Mouse (Mus musculus) hindbrain, embryonic 16.5 days (tissue): Measurements from ENCODE around the gene Hmbs. TPM values are rescaled to one million over a fixed set of nuclear protein-coding genes. Genes with fewer than 3 reads are reported as not detected.

Source experiments
- ATAC-seq: fragments of 200-750 bp; cut with Nextera tagmentation; 2 replicates; pipeline ENCODE4 v1.8.0; 2017; ENCODE audit warnings: moderate TSS enrichment, moderate library complexity
- H3K27ac ChIP-seq: fragments of 300-500 bp; sonication (generic); 2 replicates; pipeline ENCODE4 v1.5.1; 2014; ENCODE audit warnings: low read depth, mild to moderate bottlenecking, control low read depth, low read length, moderate library complexity
- H3K27me3 ChIP-seq: fragments of 300-500 bp; sonication (generic); replicated peaks from 2 replicates; pipeline ENCODE4 v1.6.1; 2014; ENCODE audit warnings: low read length; ENCODE audit not compliant: control insufficient read depth, insufficient read depth
- H3K36me3 ChIP-seq: fragments of 300-500 bp; sonication (generic); 2 replicates; pipeline ENCODE4 v1.6.1; 2014; ENCODE audit warnings: mild to moderate bottlenecking, low read length, moderate library complexity, mixed read lengths; ENCODE audit not compliant: control insufficient read depth, insufficient read depth
- H3K4me1 ChIP-seq: fragments of 300-500 bp; sonication (generic); 2 replicates; pipeline ENCODE4 v1.6.1; 2014; ENCODE audit warnings: low read depth, low read length; ENCODE audit not compliant: control insufficient read depth, insufficient read depth
- H3K4me2 ChIP-seq: fragments of 300-500 bp; sonication (generic); 2 replicates; pipeline ENCODE4 v1.6.1; 2014; ENCODE audit warnings: mild to moderate bottlenecking, low read length, control low read depth, moderate library complexity
- H3K4me3 ChIP-seq: fragments of 300-500 bp; sonication (generic); 2 replicates; pipeline ENCODE4 v1.5.1; 2014; ENCODE audit warnings: mild to moderate bottlenecking, low read length, control low read depth, moderate library complexity
- H3K9ac ChIP-seq: fragments of 300-500 bp; sonication (generic); 2 replicates; pipeline ENCODE4 v1.6.1; 2014; ENCODE audit warnings: low read depth, mild to moderate bottlenecking, control low read depth, low read length, moderate library complexity
- H3K9me3 ChIP-seq: fragments of 300-500 bp; sonication (generic); 2 replicates; pipeline ENCODE4 v1.6.1; 2014; ENCODE audit warnings: mild to moderate bottlenecking, low read length, moderate library complexity; ENCODE audit not compliant: control insufficient read depth
- WGBS: fragments of 180-500 bp; shearing (Covaris S2); extraction: QIAGEN DNeasy Blood & Tissue Kit; methylation state at CpG from one replicate; pipeline ENCODE4 v1.1.7; 2014; 5-methylcytosine and 5-hydroxymethylcytosine counted together
- polyA plus RNA-seq: library from polyadenylated mRNA; unstranded; fragments of >200 nt; fragmentation: Nextera tagmentation; extraction: Ambion mirVana; gene quantifications from 2 replicates; pipeline ENCODE4 v1.2.1, GENCODE M21; 2015

Gene Hmbs
- polyA plus RNA-seq, 1 experiment from 2014 or later, result 67.4 TPM

DNA sequence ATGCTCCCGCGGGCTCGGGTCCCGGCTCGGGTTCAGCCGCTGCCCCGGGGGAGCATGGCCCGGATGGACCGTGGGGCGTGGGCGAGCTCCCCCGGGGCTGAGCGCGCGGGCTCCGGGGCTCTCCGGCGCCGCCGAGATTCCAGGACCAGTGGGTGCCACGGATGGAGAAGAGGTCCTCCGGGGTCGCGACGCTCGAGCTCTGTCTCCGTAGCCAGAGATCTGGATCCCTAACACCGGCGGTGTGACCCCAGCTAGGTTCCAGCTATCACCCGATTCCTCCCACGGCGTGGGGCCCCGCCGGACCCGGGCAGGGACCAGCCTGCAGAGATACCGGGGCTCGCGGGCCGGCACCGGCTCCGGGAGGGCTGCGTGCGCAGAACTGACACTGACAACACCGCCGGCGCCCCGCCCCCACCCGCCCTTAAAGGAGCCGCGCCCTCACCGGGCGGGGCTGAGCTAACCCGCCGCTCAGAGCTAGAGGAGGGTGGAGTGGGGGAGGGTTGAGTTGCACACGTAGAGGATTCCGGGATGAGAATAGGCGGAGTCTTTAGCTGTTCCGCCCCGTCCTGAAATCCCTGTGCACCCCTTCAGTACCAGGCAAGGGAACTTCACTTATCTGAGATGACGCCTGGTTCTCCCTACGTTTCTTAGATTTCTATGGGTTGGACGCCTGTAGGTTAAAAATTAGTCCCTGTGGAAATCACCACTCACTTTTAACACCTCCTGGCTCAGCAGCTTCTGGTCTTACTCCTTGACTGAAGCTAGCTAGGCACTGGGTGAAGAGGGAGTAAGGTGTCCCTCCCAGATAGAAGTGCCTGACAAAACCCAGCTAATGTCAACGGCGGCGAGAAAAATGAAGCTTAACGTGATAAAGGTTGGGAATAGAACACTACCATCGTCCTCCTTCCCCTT is 23.9 kb downstream of the Hmbs start, which contains the start of gene C2cd2l:
Gene C2cd2l (minus strand): TSS at position 399 of the 912 bp plus-strand sequence.
- WGBS, result under 1% methylated on average over 64 of the region's 67 CpGs
- ATAC-seq, result peak; percentile 99
- H3K4me2 ChIP-seq, result peak within 1 kb of the TSS; percentile 90
- H3K4me1 ChIP-seq, result peaks cover 23% of the 10 kb centered on the region
- peaks cover 4% of the 10 kb centered on the region for H3K36me3 ChIP-seq
- H3K27ac ChIP-seq, result peak within 1 kb of the TSS; percentile 81
- H3K27me3 ChIP-seq, result no peaks in the 10 kb centered on the region
- peak within 1 kb of the TSS; percentile 97 for H3K9ac ChIP-seq
- peak within 1 kb of the TSS; percentile 98 for H3K4me3 ChIP-seq
- no peaks in the 10 kb centered on the region for H3K9me3 ChIP-seq

DNA sequence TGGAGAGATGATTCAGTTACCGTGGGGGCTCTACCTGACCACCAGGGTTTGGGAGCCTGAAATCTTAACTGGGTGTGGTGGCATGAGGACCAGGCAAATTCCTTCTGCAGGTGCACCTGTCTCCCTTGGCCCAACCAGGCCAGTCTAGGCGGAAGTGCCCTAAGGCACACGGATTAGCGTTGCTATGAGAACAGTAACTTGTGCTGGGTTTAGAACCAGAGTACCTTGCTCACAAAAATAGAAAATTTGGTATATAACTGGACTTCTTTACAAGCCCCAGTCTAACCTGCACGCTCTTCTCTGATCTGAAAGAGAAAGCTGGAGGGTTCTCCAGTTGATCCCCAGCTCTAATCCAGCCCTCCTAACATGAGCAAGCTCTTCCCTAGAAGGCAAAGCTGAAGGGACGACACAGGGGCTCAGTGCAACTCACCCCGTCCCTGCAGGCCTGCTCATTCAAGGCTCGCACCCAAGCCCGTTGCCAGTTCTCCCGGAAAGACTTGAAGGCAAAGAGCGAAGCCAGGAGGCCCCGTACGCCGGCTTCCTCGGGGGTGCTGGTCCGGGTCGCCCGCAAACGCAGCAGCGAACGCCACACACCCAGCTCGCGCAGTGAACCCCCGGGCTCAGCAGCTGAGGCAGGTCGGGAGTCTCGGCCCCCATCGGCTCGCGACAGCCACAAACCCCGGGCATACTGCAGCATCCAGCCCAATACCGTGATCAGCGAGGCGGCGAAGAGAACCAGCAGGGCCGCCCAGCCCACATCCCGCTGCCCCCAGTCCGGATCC is 24.7 kb downstream of the Hmbs start:
- peak overlapping the region; percentile 90 for H3K4me2 ChIP-seq
- peak overlapping the region; percentile 97 for H3K9ac ChIP-seq
- H3K4me3 ChIP-seq, result peak overlapping the region; percentile 98
- no peaks in the 10 kb centered on the region for H3K9me3 ChIP-seq
- peaks cover 11% of the 10 kb centered on the region for H3K36me3 ChIP-seq
- H3K4me1 ChIP-seq, result peaks cover 23% of the 10 kb centered on the region
- no peaks in the 10 kb centered on the region for H3K27me3 ChIP-seq
- ATAC-seq, result no peak; the same call in 1 of the 2 replicates
- peak overlapping the region; percentile 81 for H3K27ac ChIP-seq
- 2% methylated on average over 31 of the region's 37 CpGs for WGBS

GRCm38 (mm10) chr9:44318826-44319095 is 25.3 kb downstream of the Hmbs start:
- H3K4me1 ChIP-seq, result peaks cover 23% of the 10 kb centered on the region
- ATAC-seq, result no peak
- no peaks in the 10 kb centered on the region for H3K9me3 ChIP-seq
- H3K4me3 ChIP-seq, result peak overlapping the region; percentile 98
- peak overlapping the region; percentile 90 for H3K4me2 ChIP-seq
- peak overlapping the region; percentile 97 for H3K9ac ChIP-seq
- 31% methylated on average over 3 of the region's 3 CpGs for WGBS
- no peak overlapping the region for H3K27ac ChIP-seq
- no peaks in the 10 kb centered on the region for H3K27me3 ChIP-seq
- H3K36me3 ChIP-seq, result peaks cover 11% of the 10 kb centered on the region

DNA sequence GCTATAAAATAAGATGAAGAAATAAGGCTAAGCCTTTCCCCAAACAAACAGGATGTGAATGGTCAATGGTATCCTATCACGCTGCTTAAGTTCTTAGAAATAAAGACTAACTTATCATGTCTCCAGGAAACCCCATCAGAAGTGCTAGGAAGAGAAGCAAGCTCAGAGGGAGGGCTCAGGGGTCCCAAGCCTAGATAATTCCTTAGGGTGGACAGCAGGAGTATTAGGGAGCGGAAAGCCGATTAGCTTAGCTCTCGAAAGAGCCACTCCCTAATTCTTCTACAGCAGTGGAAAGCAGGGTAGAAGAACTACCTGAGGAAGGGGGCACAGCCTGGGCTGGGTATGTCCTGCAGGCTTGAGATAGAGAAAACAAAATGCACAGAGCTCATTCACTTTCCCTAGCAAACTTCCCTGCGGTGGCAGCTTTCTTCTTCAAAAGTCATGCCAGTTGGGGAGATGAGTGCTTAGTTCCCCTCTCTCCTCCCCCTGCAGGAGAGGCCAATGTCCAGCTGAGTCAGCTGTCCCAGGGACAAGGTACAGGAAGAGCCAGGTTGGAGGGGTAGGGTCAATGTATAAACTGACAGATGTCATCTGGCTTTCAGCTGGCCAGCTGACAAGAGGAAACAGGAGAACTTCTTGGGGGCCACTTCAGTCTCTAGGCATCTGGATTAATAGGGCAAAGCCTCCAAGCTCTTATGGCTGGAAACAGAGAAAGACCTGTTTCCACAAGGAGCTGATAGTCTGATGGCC is 25.8 kb downstream of the Hmbs start:
- no peak for ATAC-seq
- no peaks in the 10 kb centered on the region for H3K9me3 ChIP-seq
- no peak overlapping the region for H3K27ac ChIP-seq
- peaks cover 23% of the 10 kb centered on the region for H3K4me1 ChIP-seq
- H3K4me2 ChIP-seq, result peak overlapping the region; percentile 90
- H3K4me3 ChIP-seq, result peak overlapping the region; percentile 98
- H3K36me3 ChIP-seq, result peaks cover 14% of the 10 kb centered on the region
- H3K9ac ChIP-seq, result peak overlapping the region; percentile 97
- WGBS, result 68% methylated on average over 5 of the region's 5 CpGs
- H3K27me3 ChIP-seq, result no peaks in the 10 kb centered on the region

GRCm38 (mm10) chr9:44317452-44317851 is 26.6 kb downstream of the Hmbs start:
- no peak for ATAC-seq
- 69% methylated on average over 4 of the region's 4 CpGs for WGBS
- no peaks in the 10 kb centered on the region for H3K27me3 ChIP-seq
- peaks cover 14% of the 10 kb centered on the region for H3K36me3 ChIP-seq
- H3K27ac ChIP-seq, result no peak overlapping the region
- H3K9me3 ChIP-seq, result no peaks in the 10 kb centered on the region
- peak overlapping the region; percentile 11 for H3K4me2 ChIP-seq
- no peak overlapping the region for H3K4me3 ChIP-seq
- no peak overlapping the region for H3K9ac ChIP-seq
- peaks cover 23% of the 10 kb centered on the region for H3K4me1 ChIP-seq

- Histone ChIP-seq H3K9me3 (no peaks in the 10 kb centered on the region), H3K9ac (no peak overlapping the region), H3K27me3 (no peaks in the 10 kb centered on the region), H3K36me3 (peaks cover 14% of the 10 kb centered on the region), H3K4me3 (no peak overlapping the region), H3K27ac (no peak overlapping the region), H3K4me1 (peaks cover 19% of the 10 kb centered on the region), H3K4me2 (no peak overlapping the region)
- 96% methylated on average over 18 of the region's 18 CpGs for WGBS
- no peak for ATAC-seq
These were observed 29.1 kb downstream of the Hmbs start for GRCm38 (mm10) chr9:44314910-44315309.

DNA sequence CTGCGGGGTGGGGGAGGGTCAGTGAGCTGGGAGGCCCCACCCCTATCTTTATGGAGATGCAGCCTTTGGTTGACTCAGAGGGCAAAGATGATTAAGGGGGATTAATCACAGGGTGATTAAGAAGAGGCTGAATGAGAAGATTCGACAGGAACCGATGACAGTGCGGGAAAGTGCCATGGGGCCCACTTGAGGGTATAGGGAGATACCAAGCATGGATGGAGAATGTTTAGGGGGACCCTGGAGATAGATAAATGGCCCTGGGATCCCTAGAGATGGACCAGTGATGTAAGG is 29.8 kb downstream of the Hmbs start:
- ATAC-seq, result no peak
- H3K4me2 ChIP-seq, result no peak overlapping the region
- no peaks in the 10 kb centered on the region for H3K27me3 ChIP-seq
- peaks cover 14% of the 10 kb centered on the region for H3K36me3 ChIP-seq
- H3K4me3 ChIP-seq, result no peak overlapping the region
- no peaks in the 10 kb centered on the region for H3K9me3 ChIP-seq
- H3K9ac ChIP-seq, result no peak overlapping the region
- peaks cover 19% of the 10 kb centered on the region for H3K4me1 ChIP-seq
- WGBS, result 60% methylated on average over 4 of the region's 4 CpGs
- no peak overlapping the region for H3K27ac ChIP-seq

DNA sequence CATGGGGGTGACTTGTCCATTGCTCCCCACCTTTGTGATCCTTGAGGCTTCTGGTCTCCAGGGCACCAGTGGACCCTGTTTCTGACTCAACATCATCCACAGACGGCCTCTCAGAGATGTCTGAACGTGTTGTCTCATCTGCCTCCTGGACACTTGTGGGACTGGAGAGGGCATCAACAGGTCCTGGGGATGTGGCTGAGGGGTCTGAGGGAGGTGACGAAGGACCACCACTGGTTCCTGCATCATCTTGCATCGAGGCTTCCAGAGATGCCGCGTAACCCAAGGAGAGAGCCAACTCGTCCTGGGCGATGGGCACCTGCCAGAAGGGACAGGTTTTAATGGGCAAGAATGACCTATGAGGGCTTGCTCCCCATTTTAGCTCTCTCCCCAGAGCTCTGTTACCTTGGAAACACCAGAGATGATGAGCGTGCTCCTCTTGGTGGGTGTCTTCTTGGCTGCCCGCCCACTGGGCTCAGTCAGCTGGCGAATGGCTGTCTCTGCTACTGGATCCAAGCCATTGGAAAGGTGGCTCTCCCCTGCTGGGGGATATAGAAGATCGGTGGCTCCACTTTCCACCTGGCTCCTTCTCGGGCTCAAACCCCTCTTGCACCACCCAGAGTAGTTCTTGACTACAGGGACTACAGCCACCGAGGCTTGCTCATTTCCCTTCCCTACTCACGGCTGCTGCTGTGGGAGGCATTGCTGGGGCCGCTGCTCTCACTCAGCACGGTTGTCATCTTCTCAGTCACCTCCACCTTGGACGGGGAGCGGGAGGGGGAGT is 30.4 kb downstream of the Hmbs start:
- Histone ChIP-seq H3K4me1 (peaks cover 13% of the 10 kb centered on the region), H3K36me3 (peaks cover 14% of the 10 kb centered on the region), H3K4me2 (no peak overlapping the region), H3K9ac (no peak overlapping the region), H3K9me3 (no peaks in the 10 kb centered on the region), H3K27ac (no peak overlapping the region), H3K4me3 (no peak overlapping the region), H3K27me3 (no peaks in the 10 kb centered on the region)
- ATAC-seq, result no peak
- WGBS, result 61% methylated on average over 19 of the region's 19 CpGs
